Comparison of ENCODE assay signal across 11 mouse cellular contexts in the genomic region with DNA sequence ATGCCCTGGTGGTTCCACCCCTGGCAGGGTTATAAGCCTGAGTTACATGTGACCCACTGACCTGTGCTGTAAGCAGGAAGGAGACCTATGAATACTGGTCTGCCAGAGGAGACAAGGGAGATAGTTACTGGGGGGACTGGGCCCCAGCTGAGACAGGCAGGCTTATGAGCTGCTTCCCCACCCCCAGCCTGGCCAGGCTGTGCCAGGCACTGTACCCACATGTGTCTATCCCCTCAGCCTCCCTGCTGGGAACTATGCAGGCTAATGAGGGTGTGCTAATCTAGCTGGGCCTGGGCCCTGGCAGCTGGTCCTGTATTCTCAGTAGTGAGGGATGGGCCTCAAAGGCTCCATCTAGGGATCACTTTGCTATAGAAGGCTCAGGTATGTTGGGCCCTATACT. TPM values are rescaled to one million over a fixed set of nuclear protein-coding genes. Genes with fewer than 3 reads are reported as not detected.
A peak's percentile ranks its signal among the peaks of the same experiment; 100 is the strongest.
DNase-seq lines count a peak whose midpoint lies in the region; ATAC-seq and TF ChIP-seq lines count a peak whose summit lies in the region.
"Had no signal": no experiment of that assay in that cellular context is flagged by ENCODE, and none has a peak within 500 bp of the region (broad histone marks: within the 10 kb centered on the region; RNA-seq: fewer than 3 reads in every experiment).

No protein-coding gene starts in this region.

- peaks cover 34% of the 10 kb centered on the region for H3K36me3 ChIP-seq in forebrain, embryonic 12.5 days (replicated peaks)
- H3K36me3 ChIP-seq in forebrain, embryonic 16.5 days (ENCODE audit: control insufficient read depth, insufficient read depth), result no peaks in the 10 kb centered on the region
- H3K36me3 ChIP-seq in neural tube, embryonic 12.5 days, result peaks cover 25% of the 10 kb centered on the region
- H3K36me3 ChIP-seq in intestine, postnatal 0 days (ENCODE audit: control insufficient read depth, insufficient read depth), result peaks cover 33% of the 10 kb centered on the region

- DNase-seq in neural tube, embryonic 10.5 days (ENCODE audit: extremely low spot score, low spot score), result no peak
- DNase-seq in adrenal gland, adult 8-10 months, result no peak
- no peak for DNase-seq in thymus, postnatal 25 days
- no peak for DNase-seq in frontal cortex, postnatal 14 days (ENCODE audit: low spot score in 2 of 2)

- 0 out of 2 replicates have a peak overlapping the region, but pooled peaks have one; percentile 19 for H3K27ac ChIP-seq in forebrain, embryonic 12.5 days
- no peak overlapping the region; the same call in 1 of the 2 replicates for H3K27ac ChIP-seq in forebrain, embryonic 16.5 days (ENCODE audit: low read length)
- H3K27ac ChIP-seq in neural tube, embryonic 12.5 days, result no peak overlapping the region
- H3K27ac ChIP-seq in intestine, postnatal 0 days (ENCODE audit: low read depth, low read length), result peak overlapping the region; percentile 93
- H3K27ac ChIP-seq: embryonic facial prominence, embryonic 15.5 days; liver, embryonic 14.5 days had no signal

- no peak for ATAC-seq in forebrain, embryonic 12.5 days (ENCODE audit: low FRiP score)
- ATAC-seq in forebrain, embryonic 16.5 days, result no peak
- no peak for ATAC-seq in neural tube, embryonic 12.5 days (ENCODE audit: low FRiP score, low read depth)
- 0 out of 2 replicates have a peak, but pooled peaks have one; percentile 1 for ATAC-seq in intestine, postnatal 0 days

- H3K9me3 ChIP-seq in forebrain, embryonic 12.5 days, result no peaks in the 10 kb centered on the region
- no peaks in the 10 kb centered on the region for H3K9me3 ChIP-seq in forebrain, embryonic 16.5 days (ENCODE audit: control insufficient read depth, low read length)
- H3K9me3 ChIP-seq in neural tube, embryonic 12.5 days, result no peaks in the 10 kb centered on the region
- no peaks in the 10 kb centered on the region for H3K9me3 ChIP-seq in intestine, postnatal 0 days (ENCODE audit: control insufficient read depth)
- H3K9me3 ChIP-seq: embryonic facial prominence, embryonic 15.5 days had no signal

- TF ChIP-seq CTCF in intestine, postnatal 0 days (IDR thresholded peaks at IDR 0.05; ENCODE audit: low read depth), result peak; percentile 26; the same call in 1 of the 2 replicates

- no peak overlapping the region for H3K4me3 ChIP-seq in forebrain, embryonic 12.5 days (replicated peaks)
- H3K4me3 ChIP-seq in forebrain, embryonic 16.5 days (replicated peaks; ENCODE audit: low read length), result no peak overlapping the region
- no peak overlapping the region for H3K4me3 ChIP-seq in neural tube, embryonic 12.5 days
- H3K4me3 ChIP-seq in intestine, postnatal 0 days (ENCODE audit: low read depth, low read length), result 0 out of 2 replicates have a peak overlapping the region, but pooled peaks have one; percentile 92
- H3K4me3 ChIP-seq: embryonic facial prominence, embryonic 15.5 days had no signal

- H3K4me2 ChIP-seq in forebrain, embryonic 12.5 days, result no peak overlapping the region
- H3K4me2 ChIP-seq in forebrain, embryonic 16.5 days (ENCODE audit: low read length), result no peak overlapping the region
- H3K4me2 ChIP-seq in neural tube, embryonic 12.5 days (replicated peaks), result peak overlapping the region; percentile 45
- peak overlapping the region; percentile 94 for H3K4me2 ChIP-seq in intestine, postnatal 0 days (replicated peaks; ENCODE audit: low read depth)
- H3K4me2 ChIP-seq: embryonic facial prominence, embryonic 15.5 days; heart, embryonic 11.5 days had no signal

- peaks cover 59% of the 10 kb centered on the region for H3K4me1 ChIP-seq in forebrain, embryonic 12.5 days
- peaks cover 59% of the 10 kb centered on the region for H3K4me1 ChIP-seq in forebrain, embryonic 16.5 days (replicated peaks; ENCODE audit: control insufficient read depth, insufficient read depth, low read length)
- H3K4me1 ChIP-seq in neural tube, embryonic 12.5 days, result peaks cover 59% of the 10 kb centered on the region
- H3K4me1 ChIP-seq in intestine, postnatal 0 days (replicated peaks; ENCODE audit: control insufficient read depth, insufficient read depth, low read length), result peaks cover 7% of the 10 kb centered on the region

- peaks cover 24% of the 10 kb centered on the region for H3K27me3 ChIP-seq in forebrain, embryonic 12.5 days
- no peaks in the 10 kb centered on the region; the same call in 1 of the 2 replicates for H3K27me3 ChIP-seq in forebrain, embryonic 16.5 days (replicated peaks; ENCODE audit: control insufficient read depth, insufficient read depth, low read length)
- peaks cover 13% of the 10 kb centered on the region for H3K27me3 ChIP-seq in neural tube, embryonic 12.5 days (replicated peaks)
- no peaks in the 10 kb centered on the region for H3K27me3 ChIP-seq in intestine, postnatal 0 days (replicated peaks; ENCODE audit: control insufficient read depth, insufficient read depth, low read length)

- no peak overlapping the region for H3K9ac ChIP-seq in forebrain, embryonic 12.5 days
- H3K9ac ChIP-seq in forebrain, embryonic 16.5 days (replicated peaks; ENCODE audit: low read depth, low read length), result no peak overlapping the region
- 0 out of 2 replicates have a peak overlapping the region, but pooled peaks have one; percentile 19 for H3K9ac ChIP-seq in neural tube, embryonic 12.5 days
- H3K9ac ChIP-seq in intestine, postnatal 0 days (ENCODE audit: low read depth, low read length), result 0 out of 2 replicates have a peak overlapping the region, but pooled peaks have one; percentile 61
- H3K9ac ChIP-seq: embryonic facial prominence, embryonic 15.5 days; liver, embryonic 14.5 days had no signal

RNA-seq across cellular contexts. Expression of gene Tprn, which starts 4.8 kb away (rescaled TPM):
- polyA plus RNA-seq in forebrain, embryonic 12.5 days (2016; fragmentation: Nextera tagmentation; extraction: Ambion mirVana), result 9.3 and 10.0 TPM in 2 replicates
- polyA plus RNA-seq in forebrain, embryonic 16.5 days (2015; fragmentation: Nextera tagmentation; extraction: Ambion mirVana), result 14.8 and 16.4 TPM in 2 replicates
- 14.4 and 15.2 TPM in 2 replicates for polyA plus RNA-seq in neural tube, embryonic 12.5 days (2016; fragmentation: Nextera tagmentation; extraction: Ambion mirVana)
- polyA plus RNA-seq in intestine, postnatal 0 days (2015; fragmentation: Nextera tagmentation; extraction: Ambion mirVana), result 62.0 and 68.3 TPM in 2 replicates
- 10 to 100 TPM; 10.3 to 14.5 (median 11.1) TPM for total RNA-seq in adrenal gland, adult 8-10 months (2022)

RNA-seq across cellular contexts. Expression of gene Ssna1, which starts 5.0 kb away (rescaled TPM):
- 207 and 224 TPM in 2 replicates for polyA plus RNA-seq in forebrain, embryonic 12.5 days (2016; fragmentation: Nextera tagmentation; extraction: Ambion mirVana)
- polyA plus RNA-seq in forebrain, embryonic 16.5 days (2015; fragmentation: Nextera tagmentation; extraction: Ambion mirVana), result 199 and 204 TPM in 2 replicates
- 201 and 204 TPM in 2 replicates for polyA plus RNA-seq in neural tube, embryonic 12.5 days (2016; fragmentation: Nextera tagmentation; extraction: Ambion mirVana)
- 105 and 108 TPM in 2 replicates for polyA plus RNA-seq in intestine, postnatal 0 days (2015; fragmentation: Nextera tagmentation; extraction: Ambion mirVana)
- 10 to 100 TPM; 44.4 to 48.7 (median 47.0) TPM for total RNA-seq in adrenal gland, adult 8-10 months (2022)

RNA-seq across cellular contexts. Expression of gene Anapc2, which starts 5.0 kb away (rescaled TPM):
- 134 and 141 TPM in 2 replicates for polyA plus RNA-seq in forebrain, embryonic 12.5 days (2016; fragmentation: Nextera tagmentation; extraction: Ambion mirVana)
- polyA plus RNA-seq in forebrain, embryonic 16.5 days (2015; fragmentation: Nextera tagmentation; extraction: Ambion mirVana), result 150 and 159 TPM in 2 replicates
- 142 and 144 TPM in 2 replicates for polyA plus RNA-seq in neural tube, embryonic 12.5 days (2016; fragmentation: Nextera tagmentation; extraction: Ambion mirVana)
- polyA plus RNA-seq in intestine, postnatal 0 days (2015; fragmentation: Nextera tagmentation; extraction: Ambion mirVana), result 41.6 and 43.4 TPM in 2 replicates
- 100 to 1,000 TPM in 3 of 4 experiments, 10 to 100 TPM in 1; 94.6 to 118 (median 102) TPM for total RNA-seq in adrenal gland, adult 8-10 months (2022)

RNA-seq across cellular contexts. Expression of gene Tmem203, which starts 12.0 kb away (rescaled TPM):
- polyA plus RNA-seq in forebrain, embryonic 12.5 days (2016; fragmentation: Nextera tagmentation; extraction: Ambion mirVana), result 17.6 and 18.1 TPM in 2 replicates
- 16.0 and 16.2 TPM in 2 replicates for polyA plus RNA-seq in forebrain, embryonic 16.5 days (2015; fragmentation: Nextera tagmentation; extraction: Ambion mirVana)
- polyA plus RNA-seq in neural tube, embryonic 12.5 days (2016; fragmentation: Nextera tagmentation; extraction: Ambion mirVana), result 20.3 and 22.4 TPM in 2 replicates
- polyA plus RNA-seq in intestine, postnatal 0 days (2015; fragmentation: Nextera tagmentation; extraction: Ambion mirVana), result 40.3 and 44.9 TPM in 2 replicates
- total RNA-seq in adrenal gland, adult 8-10 months (2022), result 10 to 100 TPM; 28.4 to 43.0 (median 31.5) TPM

RNA-seq across cellular contexts. Expression of gene AL732309.1, which starts 20.6 kb away (rescaled TPM):
- 4.2 and 6.0 TPM in 2 replicates for polyA plus RNA-seq in forebrain, embryonic 12.5 days (2016; fragmentation: Nextera tagmentation; extraction: Ambion mirVana)
- polyA plus RNA-seq in forebrain, embryonic 16.5 days (2015; fragmentation: Nextera tagmentation; extraction: Ambion mirVana), result 5.8 and 9.0 TPM in 2 replicates
- 5.2 and 6.4 TPM in 2 replicates for polyA plus RNA-seq in neural tube, embryonic 12.5 days (2016; fragmentation: Nextera tagmentation; extraction: Ambion mirVana)
- polyA plus RNA-seq in intestine, postnatal 0 days (2015; fragmentation: Nextera tagmentation; extraction: Ambion mirVana), result 10.4 and 12.3 TPM in 2 replicates
- 1 to 10 TPM; 2.2 to 8.9 (median 6.1) TPM for total RNA-seq in adrenal gland, adult 8-10 months (2022)

Comparison
In these comparisons a context has a peak if more than half of its experiments do, and no peak if none do; other contexts are left out.
1. H3K27ac ChIP-seq: peak in forebrain, embryonic 12.5 days (single experiment) and intestine, postnatal 0 days (single experiment); none in forebrain, embryonic 16.5 days (single experiment) and neural tube, embryonic 12.5 days (single experiment).
2. H3K4me2 ChIP-seq: peak in neural tube, embryonic 12.5 days (single experiment) and intestine, postnatal 0 days (single experiment); none in forebrain, embryonic 12.5 days (single experiment) and forebrain, embryonic 16.5 days (single experiment).
3. H3K9ac ChIP-seq: peak in neural tube, embryonic 12.5 days (single experiment) and intestine, postnatal 0 days (single experiment); none in forebrain, embryonic 12.5 days (single experiment) and forebrain, embryonic 16.5 days (single experiment).